8 mouse cellular contexts compared by ENCODE assay signal in genomic region chr3:123447538-123448059, GRCm38 (mm10). TPM values are rescaled to one million over a fixed set of nuclear protein-coding genes. Genes with fewer than 3 reads are reported as not detected.
DNase-seq lines count a peak whose midpoint lies in the region; ATAC-seq and TF ChIP-seq lines count a peak whose summit lies in the region.

No protein-coding gene starts in this region.

- H3K9ac ChIP-seq in embryonic facial prominence, embryonic 15.5 days, result peak overlapping the region; percentile 57
- H3K9ac ChIP-seq in midbrain, embryonic 13.5 days (replicated peaks), result peak overlapping the region; percentile 75

- intact Hi-C loops in gastrocnemius, adult 2 months (cut with DNase I), result no loop called here

- TF ChIP-seq CTCF in gastrocnemius, adult 2 months (IDR thresholded peaks at IDR 0.05), result no peak

- H3K4me2 ChIP-seq in embryonic facial prominence, embryonic 15.5 days (replicated peaks), result peak overlapping the region; percentile 98
- peak overlapping the region; percentile 99 for H3K4me2 ChIP-seq in midbrain, embryonic 13.5 days (replicated peaks)

- peak overlapping the region; percentile 85 for H3K4me3 ChIP-seq in gastrocnemius, adult 2 months
- peak overlapping the region; percentile 70 for H3K4me3 ChIP-seq in embryonic facial prominence, embryonic 15.5 days (replicated peaks)
- peak overlapping the region; percentile 69 for H3K4me3 ChIP-seq in midbrain, embryonic 13.5 days (replicated peaks)

- no peak for DNase-seq in gastrocnemius, adult 2 months
- no peak for DNase-seq in gastrocnemius, adult 8-10 months (ENCODE audit: low spot score in 2 of 2)
- DNase-seq in CD4-positive, CD25-positive, alpha-beta regulatory T cell, adult 2 months (ENCODE audit: low read depth, low spot score), result peak; percentile 34
- DNase-seq in kidney, adult 9 months, result peak; percentile 14
- no peak for DNase-seq in frontal cortex, postnatal 36 days (ENCODE audit: low spot score in 2 of 2)
- DNase-seq in layer of hippocampus, adult 11-12 months (ENCODE audit: low spot score), result no peak

- H3K27ac ChIP-seq in gastrocnemius, adult 2 months, result peak overlapping the region; percentile 68; the same call in 1 of the 2 replicates
- peak overlapping the region; percentile 17; the same call in 1 of the 2 replicates for H3K27ac ChIP-seq in embryonic facial prominence, embryonic 15.5 days (replicated peaks)
- no peak overlapping the region for H3K27ac ChIP-seq in midbrain, embryonic 13.5 days

- H3K4me1 ChIP-seq in embryonic facial prominence, embryonic 15.5 days, result peaks cover 16% of the 10 kb centered on the region; the same call in 1 of the 2 replicates
- H3K4me1 ChIP-seq in midbrain, embryonic 13.5 days (replicated peaks), result peaks cover 19% of the 10 kb centered on the region

- H3K27me3 ChIP-seq in embryonic facial prominence, embryonic 15.5 days, result 0 out of 2 replicates have a peak, but pooled peaks cover 5% of the 10 kb centered on the region
- H3K27me3 ChIP-seq in midbrain, embryonic 13.5 days, result peaks cover 31% of the 10 kb centered on the region

- ATAC-seq in embryonic facial prominence, embryonic 15.5 days (ENCODE audit: insufficient number of reproducible peaks, low FRiP score, low TSS enrichment, low read depth), result peak; percentile 44
- peak; percentile 70 for ATAC-seq in midbrain, embryonic 13.5 days

- no peaks in the 10 kb centered on the region for H3K9me3 ChIP-seq in embryonic facial prominence, embryonic 15.5 days (replicated peaks)
- no peaks in the 10 kb centered on the region for H3K9me3 ChIP-seq in midbrain, embryonic 13.5 days

- 6% methylated on average over 13 of the region's 13 CpGs for WGBS in embryonic facial prominence, embryonic 15.5 days
- 5% methylated on average over 13 of the region's 13 CpGs for WGBS in midbrain, embryonic 13.5 days

- no peaks in the 10 kb centered on the region for H3K36me3 ChIP-seq in embryonic facial prominence, embryonic 15.5 days
- no peaks in the 10 kb centered on the region for H3K36me3 ChIP-seq in midbrain, embryonic 13.5 days

RNA-seq across cellular contexts. Expression of gene Prss12, which starts 0.9 kb away (rescaled TPM):
- total RNA-seq in gastrocnemius, adult 2 months (2021), result under 1 TPM; 0.36 to 0.73 TPM
- total RNA-seq in gastrocnemius, adult 8-10 months (2022), result under 1 TPM; 0.19 to 0.52 (median 0.34) TPM
- polyA plus RNA-seq in embryonic facial prominence, embryonic 15.5 days (2015; fragmentation: Nextera tagmentation; extraction: Ambion mirVana), result 36.8 and 36.9 TPM in 2 replicates
- polyA plus RNA-seq in midbrain, embryonic 13.5 days (2015; fragmentation: Nextera tagmentation; extraction: Ambion mirVana), result 7.6 and 8.6 TPM in 2 replicates

Comparison
In these comparisons a context has a peak if more than half of its experiments do, and no peak if none do; other contexts are left out.
1. DNase-seq: peak in CD4-positive, CD25-positive, alpha-beta regulatory T cell, adult 2 months (single experiment) and kidney, adult 9 months (single experiment); none in gastrocnemius, adult 2 months (single experiment), gastrocnemius, adult 8-10 months (0 of 2), frontal cortex, postnatal 36 days (0 of 2) and layer of hippocampus, adult 11-12 months (single experiment).
2. Peak in every context shown above with its lines, with median percentiles within 50 percentile points of each other: H3K4me3 ChIP-seq.